Mouse (Mus musculus): ENCODE data around the gene Clk2.

GRCm38 (mm10) chr3:89226361-89226760 is 61.8 kb downstream of the Clk2 start:
- TF ChIP-seq CTCF (IDR thresholded peaks at IDR 0.05; ENCODE audit: extremely low read depth, insufficient read length, insufficient replicate concordance, low read depth, low read length) (no peak), POLR2A (IDR thresholded peaks at IDR 0.05; ENCODE audit: low read depth, low read length) (no peak)
